Mouse (Mus musculus) brain, embryonic 14.5 days (tissue): ENCODE results near the gene Cyp4a30b.
"Not testable (repeated sequence)": the region's sequence is repeated elsewhere in the genome, so short reads cannot be mapped to it uniquely, and the experiment has no call there.

Source experiments
- CTCF ChIP-seq: fragments of 200-500 bp; IDR thresholded peaks from 2 replicates; pipeline ENCODE4 v1.5.1; 2012; ENCODE audit warnings: inconsistent platforms, mild to moderate bottlenecking, moderate library complexity, borderline replicate concordance; ENCODE audit not compliant: insufficient read depth, insufficient read length; ENCODE audit errors: extremely low read depth
- POLR2A ChIP-seq: fragments of 200-500 bp; IDR thresholded peaks from 2 replicates; pipeline ENCODE4 v1.6.1; 2012; ENCODE audit warnings: mild to moderate bottlenecking, inconsistent platforms, borderline replicate concordance; ENCODE audit not compliant: poor library complexity, insufficient read depth, insufficient read length, severe bottlenecking; ENCODE audit errors: extremely low read depth

DNA sequence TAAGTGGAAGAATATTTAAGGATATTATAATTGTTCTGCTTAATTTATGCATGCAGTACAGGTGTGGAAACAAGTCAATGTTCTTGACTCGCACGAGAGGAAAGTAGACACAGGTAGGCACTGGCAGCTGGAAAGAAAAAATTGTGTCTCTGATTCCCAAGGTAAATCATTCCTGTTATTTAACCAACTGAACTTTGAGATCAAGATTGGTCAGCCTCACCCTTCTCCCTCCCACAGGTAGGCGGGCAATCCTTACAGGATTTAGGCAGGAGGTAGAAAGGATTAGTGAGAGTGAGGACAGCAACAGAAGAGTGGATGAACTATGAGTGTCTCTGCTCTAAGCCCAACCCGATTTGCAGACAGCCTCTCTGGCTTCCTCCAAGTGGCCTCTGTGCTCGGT is 65.6 kb downstream of the Cyp4a30b start, which contains the start of gene Cyp4a10:
- TF ChIP-seq POLR2A, CTCF: not testable (repeated sequence)
